Mouse (Mus musculus) heart, embryonic 13.5 days (tissue): ENCODE data around the gene Ccno. TPM values are rescaled to one million over a fixed set of nuclear protein-coding genes. Genes with fewer than 3 reads are reported as not detected.

ENCODE experiments used
- ATAC-seq: fragments of 200-750 bp; cut with Nextera tagmentation; 2 replicates; pipeline ENCODE4 v1.8.0; 2017; ENCODE audit warnings: moderate TSS enrichment; ENCODE audit not compliant: insufficient number of reproducible peaks, low FRiP score, low TSS enrichment; ENCODE audit errors: extremely low read depth
- H3K27ac ChIP-seq: fragments of 300-500 bp; sonication (generic); replicated peaks from 2 replicates; pipeline ENCODE4 v1.5.1; 2015; ENCODE audit warnings: moderate library complexity, mild to moderate bottlenecking, inconsistent platforms
- H3K27me3 ChIP-seq: fragments of 300-500 bp; sonication (generic); replicated peaks from 2 replicates; pipeline ENCODE4 v1.6.1; 2015; ENCODE audit warnings: mild to moderate bottlenecking, inconsistent platforms
- H3K36me3 ChIP-seq: fragments of 300-500 bp; sonication (generic); 2 replicates; pipeline ENCODE4 v1.6.1; 2015; ENCODE audit warnings: mild to moderate bottlenecking, inconsistent platforms
- H3K4me1 ChIP-seq: fragments of 300-500 bp; sonication (generic); 2 replicates; pipeline ENCODE4 v1.6.1; 2015; ENCODE audit warnings: inconsistent platforms
- H3K4me2 ChIP-seq: fragments of 300-500 bp; sonication (generic); 2 replicates; pipeline ENCODE4 v1.6.1; 2015; ENCODE audit warnings: inconsistent platforms, mild to moderate bottlenecking, moderate library complexity
- H3K4me3 ChIP-seq: fragments of 300-500 bp; sonication (generic); 2 replicates; pipeline ENCODE4 v1.5.1; 2015; ENCODE audit warnings: moderate library complexity, mild to moderate bottlenecking, inconsistent platforms
- H3K9ac ChIP-seq: fragments of 300-500 bp; sonication (generic); 2 replicates; pipeline ENCODE4 v1.6.1; 2015; ENCODE audit warnings: inconsistent platforms, mild to moderate bottlenecking, moderate library complexity
- H3K9me3 ChIP-seq: fragments of 300-500 bp; sonication (generic); 2 replicates; pipeline ENCODE4 v1.6.1; 2016; ENCODE audit warnings: inconsistent platforms
- WGBS: fragments of 180-500 bp; shearing (Covaris S2); methylation state at CpG from one replicate; pipeline ENCODE4 v1.1.7; 2015; ENCODE audit warnings: mixed read lengths; 5-methylcytosine and 5-hydroxymethylcytosine counted together
- microRNA counts: library from miRNA; unstranded; fragments of <30 nt; microRNA quantifications from one replicate; lab custom pipeline; 2016
- microRNA-seq: library from miRNA; unstranded; fragments of <30 nt; microRNA quantifications from one replicate; pipeline ENCODE4, GENCODE M21; 2016
- polyA plus RNA-seq: library from polyadenylated mRNA; unstranded; fragments of >200 nt; fragmentation: Nextera tagmentation; extraction: Ambion mirVana; gene quantifications from 2 replicates; pipeline ENCODE4 v1.2.1, GENCODE M21; 2015

Gene Ccno
- polyA plus RNA-seq, 1 experiment from 2014 or later = 0.24 TPM

GRCm38 (mm10) chr13:113034950-113035421 is 47.4 kb downstream of the Ccno start, which contains the start of gene Cdc20b:
Gene Cdc20b (plus strand): TSS chr13:113035111.
- under 1% methylated on average over 46 of the region's 46 CpGs for WGBS
- ATAC-seq = no peak
- H3K27me3 ChIP-seq = peaks cover 54% of the 10 kb centered on the region

GRCm38 (mm10) chr13:113035852-113036251 is 48.2 kb downstream of the Ccno start:
- Histone ChIP-seq H3K27me3 (peaks cover 48% of the 10 kb centered on the region), H3K9ac (no peak overlapping the region; the same call in 1 of the 2 replicates), H3K36me3 (no peaks in the 10 kb centered on the region), H3K4me1 (peaks cover 30% of the 10 kb centered on the region), H3K4me3 (peak overlapping the region; percentile 61), H3K4me2 (peak overlapping the region; percentile 96), H3K9me3 (no peaks in the 10 kb centered on the region), H3K27ac (no peak overlapping the region)
- WGBS = 0% methylated on average over 4 of the region's 4 CpGs
- ATAC-seq = peak; percentile 68; the same call in 1 of the 2 replicates

More at GRCm38 (mm10) chr13:113034950-113035421, 47.4 kb downstream of the Ccno start, which contains the start of gene Cdc20b:
- Histone ChIP-seq H3K36me3 (no peaks in the 10 kb centered on the region), H3K9ac (peak within 1 kb of the TSS; percentile 73), H3K4me2 (peak within 1 kb of the TSS; percentile 96), H3K9me3 (no peaks in the 10 kb centered on the region), H3K4me3 (peak within 1 kb of the TSS; percentile 61), H3K4me1 (peaks cover 26% of the 10 kb centered on the region), H3K27ac (no peak within 1 kb of the TSS)

MicroRNA genes within 50 kb of the gene (microRNA counts, 519-probe panel; counts per million panel counts)
- microRNA mmu-miR-449a (lab: Ali Mortazavi, UCI) (209 counts per million, percentile 61 among the panel's probes with 10 or more counts), microRNA mmu-miR-449b (lab: Ali Mortazavi, UCI) (209 counts per million, percentile 61 among the panel's probes with 10 or more counts), microRNA mmu-miR-449c (lab: Ali Mortazavi, UCI) (209 counts per million, percentile 61 among the panel's probes with 10 or more counts)

Small RNA genes within 50 kb of the gene (microRNA-seq; reads per million reads assigned to microRNA genes)
- 25.5 reads per million, percentile 38 among the genes with 10 or more reads in this experiment for gene Mir449a
- gene Mir449b = not detected
- gene Mir449c = not detected

Other genes starting within 250 kb of the Ccno start
- gene Plpp1, start 187.0 kb upstream of the Ccno start, polyA plus RNA-seq = 49.9 and 54.1 TPM in 2 replicates
- 42.2 and 43.6 TPM in 2 replicates for gene Mtrex, start 60.4 kb upstream of the Ccno start, polyA plus RNA-seq
- gene Dhx29, start 60.3 kb upstream of the Ccno start, polyA plus RNA-seq = 13.1 and 15.7 TPM in 2 replicates
- not detected in 2 replicates for gene Mcidas, start 6.0 kb downstream of the Ccno start, polyA plus RNA-seq
- gene Cdc20b, start 47.3 kb downstream of the Ccno start, polyA plus RNA-seq = not detected in 2 replicates
- 134 and 143 TPM in 2 replicates for gene Gpx8, start 58.6 kb downstream of the Ccno start, polyA plus RNA-seq
- 0.62 and 4.2 TPM in 2 replicates for gene Gzma, start 113.2 kb downstream of the Ccno start, polyA plus RNA-seq
- gene Esm1, start 221.9 kb downstream of the Ccno start, polyA plus RNA-seq = 1.4 and 1.5 TPM in 2 replicates
- not detected in 2 replicates for gene Gzmk, start 238.1 kb downstream of the Ccno start, polyA plus RNA-seq